Mouse (Mus musculus) forelimb bud, embryonic 11.5 days (tissue): Measurements from ENCODE around the gene Palm2.

Source experiments
- DNase-seq: peaks from one replicate; pipeline ENCODE4 v3.0.0-alpha.2; 2012; ENCODE audit warnings: low read depth, low spot score

Palm2 gene

GRCm38 (mm10) chr4:57670813-57671469 is 236.9 kb downstream of the Palm2 start:
- DNase-seq, result peak; percentile 49

- DNase-seq, result no peak
Measured at GRCm38 (mm10) chr4:57672541-57672940, 238.5 kb downstream of the Palm2 start.

- DNase-seq, result peak; percentile 90
Measured at GRCm38 (mm10) chr4:57672996-57673906, 239.2 kb downstream of the Palm2 start.

DNA sequence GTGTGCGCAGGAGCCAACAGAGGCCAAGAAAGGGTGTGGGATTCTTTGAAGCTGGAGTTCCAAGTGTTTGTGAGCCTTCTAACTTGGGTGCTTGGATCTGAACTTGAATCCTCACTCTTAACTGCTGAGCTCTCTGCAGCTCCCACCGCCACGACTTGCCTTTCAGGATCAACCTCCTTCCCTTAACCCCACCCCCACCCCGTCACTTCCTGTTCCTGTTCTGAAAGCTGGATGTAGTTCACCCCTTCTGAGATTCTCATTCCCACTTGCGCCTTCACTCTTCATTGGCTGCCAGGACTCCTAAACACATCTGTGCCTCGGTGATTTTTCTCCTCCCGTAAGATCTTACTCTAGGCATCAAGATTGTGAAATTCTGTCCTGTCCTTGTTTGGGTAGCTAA is 240.3 kb downstream of the Palm2 start:
- DNase-seq, result no peak

DNA sequence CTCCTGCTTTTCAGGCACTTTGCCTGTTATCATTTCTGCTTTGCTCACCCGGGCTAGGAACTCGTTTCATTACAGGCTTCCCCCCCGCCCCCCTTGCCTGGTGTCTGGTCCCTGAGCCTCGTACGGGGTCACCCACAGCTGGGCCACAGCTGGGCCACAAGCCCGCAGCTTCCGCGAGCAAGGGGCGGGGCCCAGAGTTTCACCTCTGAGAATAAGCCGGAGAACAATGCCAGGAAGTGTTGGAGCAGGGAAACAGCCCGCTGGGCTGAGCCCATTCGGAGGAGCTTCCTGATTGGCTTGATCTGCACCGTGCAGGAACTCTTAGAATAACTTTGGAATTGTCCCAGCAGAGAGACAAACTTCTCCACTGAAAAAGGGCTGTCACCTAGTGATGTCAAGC is 241.3 kb downstream of the Palm2 start:
- peak; percentile 71 for DNase-seq

GRCm38 (mm10) chr4:57677916-57678315 is 243.9 kb downstream of the Palm2 start:
- DNase-seq, result no peak

DNA sequence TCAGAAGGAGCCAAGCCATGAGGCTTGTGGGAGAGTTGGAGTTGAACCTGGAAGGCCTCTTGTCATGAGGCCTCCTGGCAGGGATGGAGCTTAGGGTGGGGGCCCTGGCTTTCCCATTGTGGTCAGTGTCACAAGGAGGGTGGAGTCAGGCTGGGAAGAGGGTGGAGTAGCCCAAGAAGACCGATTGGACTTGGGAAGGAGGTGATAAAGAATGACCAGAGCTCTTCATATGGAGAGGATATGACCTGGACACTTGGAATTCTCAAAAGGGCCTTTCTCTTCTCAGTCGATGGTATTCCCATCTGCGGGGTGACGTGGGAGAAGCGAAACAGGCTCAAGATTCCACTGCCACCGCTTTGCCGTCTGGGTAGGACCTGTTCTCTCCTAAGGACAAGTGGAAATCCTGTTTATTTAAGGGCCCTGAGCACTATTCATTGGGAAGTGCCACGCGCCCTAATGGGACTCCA is 245.0 kb downstream of the Palm2 start:
- no peak for DNase-seq

DNA sequence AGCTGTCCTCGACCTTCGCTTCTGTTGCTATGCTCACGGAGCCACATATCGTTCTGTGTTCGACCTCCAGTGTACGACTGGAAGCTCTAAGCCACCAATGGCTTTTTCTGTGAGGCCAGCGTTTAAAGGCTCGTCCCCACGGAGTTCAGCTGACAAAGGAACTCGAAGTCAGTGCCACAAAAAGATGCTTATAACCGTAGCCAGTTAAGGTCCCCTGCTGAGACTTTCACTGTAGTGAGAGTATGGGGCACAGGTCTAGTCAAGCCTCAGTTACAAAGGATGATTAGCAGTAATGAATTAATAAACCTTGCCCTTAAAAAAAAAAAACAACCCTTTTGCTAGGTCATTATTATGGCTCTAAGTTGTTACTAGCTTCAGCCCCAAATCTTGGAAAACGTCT is 246.1 kb downstream of the Palm2 start:
- no peak for DNase-seq

DNA sequence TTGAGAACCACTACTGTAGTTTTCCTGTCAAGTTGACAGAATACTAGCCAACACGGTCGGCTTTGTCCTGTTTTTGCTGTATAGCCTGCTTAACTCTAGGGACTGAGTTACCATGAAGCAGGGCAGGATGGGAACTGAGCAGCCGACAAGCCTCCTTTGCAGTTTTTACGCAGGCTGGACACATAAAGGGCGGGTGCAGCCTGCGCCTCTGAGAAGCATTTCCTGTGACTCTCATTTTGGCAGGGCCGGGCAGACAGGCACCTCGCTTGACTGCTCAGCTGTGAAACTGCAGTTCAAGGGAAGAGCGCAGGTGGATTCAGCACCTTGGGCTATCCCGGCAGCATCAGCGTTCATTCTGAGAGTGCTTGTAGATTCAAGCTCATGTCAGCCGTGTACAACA is 247.5 kb downstream of the Palm2 start:
- no peak for DNase-seq

GRCm38 (mm10) chr4:57682341-57682740 is 248.3 kb downstream of the Palm2 start:
- no peak for DNase-seq

- DNase-seq, result no peak
Measured at GRCm38 (mm10) chr4:57682944-57683343, 248.9 kb downstream of the Palm2 start.

DNA sequence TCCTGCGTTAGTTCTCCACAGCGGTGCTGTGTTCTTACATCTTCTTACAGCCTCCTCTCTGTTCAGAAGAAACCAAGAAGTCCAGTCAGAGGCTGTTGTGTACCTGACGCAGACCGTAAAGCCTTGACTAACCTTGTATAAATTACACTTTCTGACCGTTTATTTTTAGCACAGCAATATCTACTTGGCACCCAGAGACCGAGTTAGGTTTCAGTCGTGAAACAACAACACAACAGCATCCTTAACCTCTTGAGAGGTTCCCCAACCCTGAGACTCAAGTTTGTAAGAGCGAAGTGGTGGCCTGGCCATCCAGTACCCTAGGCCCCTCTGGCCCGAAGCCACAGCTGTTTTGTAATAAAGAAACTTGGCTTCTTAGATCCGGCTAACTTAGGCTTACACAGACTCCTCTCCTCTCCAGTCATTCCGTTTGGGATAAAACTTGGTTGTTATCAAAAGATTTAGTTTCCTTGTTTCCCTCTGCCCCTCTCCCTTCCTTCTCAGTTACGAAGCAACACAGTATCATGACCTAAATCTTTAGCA is 250.7 kb downstream of the Palm2 start:
- no peak for DNase-seq

DNA sequence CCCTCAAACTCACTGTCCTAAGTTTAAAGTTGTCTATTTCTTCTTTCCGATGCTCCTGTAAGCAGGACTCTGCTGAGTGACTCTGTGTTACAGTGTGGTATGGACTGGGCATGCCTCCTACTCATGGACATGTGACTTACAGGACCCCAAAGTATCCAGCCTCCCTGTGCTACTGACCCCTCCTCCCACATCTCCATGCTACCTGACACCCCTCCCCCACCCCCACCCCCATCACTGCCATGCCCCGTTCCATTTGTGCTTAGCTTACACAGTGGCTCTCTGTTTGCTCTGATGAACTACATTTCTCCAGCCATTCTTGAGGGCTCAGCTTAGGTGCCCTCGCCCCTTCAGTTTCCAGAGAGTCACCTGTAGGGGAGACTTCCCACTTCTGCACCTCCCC is 252.7 kb downstream of the Palm2 start:
- no peak for DNase-seq

- no peak for DNase-seq
Measured at GRCm38 (mm10) chr4:57687583-57687982, 253.5 kb downstream of the Palm2 start.

GRCm38 (mm10) chr4:57688131-57688530 is 254.1 kb downstream of the Palm2 start:
- no peak for DNase-seq

DNA sequence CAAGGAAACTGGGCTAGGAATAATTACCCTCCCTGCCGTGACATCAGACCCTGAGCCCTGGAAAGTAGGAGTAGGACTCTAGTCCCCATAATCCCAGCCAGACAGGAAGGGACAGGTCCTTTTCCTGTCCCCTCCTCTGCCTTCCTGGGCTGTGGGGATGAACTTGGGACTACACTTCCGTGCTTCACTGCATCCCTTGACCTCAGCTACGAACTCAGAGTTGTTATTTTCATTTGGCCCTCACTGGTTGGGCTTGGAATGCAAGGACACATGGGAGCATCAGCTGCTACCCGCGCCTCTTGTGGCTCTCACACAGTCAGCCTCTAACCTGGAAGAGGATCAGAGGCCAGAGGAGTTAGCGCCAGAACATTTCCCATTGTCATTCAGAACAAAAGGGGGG is 256.0 kb downstream of the Palm2 start:
- no peak for DNase-seq

DNA sequence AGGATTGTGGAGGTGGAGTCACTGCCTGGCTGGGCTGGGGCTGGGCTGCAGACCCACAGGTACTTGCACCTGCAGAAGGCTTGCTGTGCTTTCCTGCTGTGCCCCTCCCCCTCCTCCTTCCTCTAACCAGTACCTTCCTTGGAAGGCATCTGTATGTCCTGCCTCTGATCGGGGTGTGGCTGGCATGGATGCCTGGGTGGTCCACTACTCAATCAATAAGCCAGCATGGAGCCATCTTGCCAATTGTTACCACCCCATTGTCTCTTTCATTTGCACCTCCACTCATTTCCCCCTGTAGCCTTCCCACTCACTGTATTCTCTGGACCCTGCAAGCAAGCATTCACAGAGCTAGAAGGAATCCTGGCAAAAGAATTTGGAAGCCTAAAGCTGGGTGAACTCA is 256.8 kb downstream of the Palm2 start:
- no peak for DNase-seq

- no peak for DNase-seq
Measured at GRCm38 (mm10) chr4:57694356-57695136, 260.5 kb downstream of the Palm2 start.

DNA sequence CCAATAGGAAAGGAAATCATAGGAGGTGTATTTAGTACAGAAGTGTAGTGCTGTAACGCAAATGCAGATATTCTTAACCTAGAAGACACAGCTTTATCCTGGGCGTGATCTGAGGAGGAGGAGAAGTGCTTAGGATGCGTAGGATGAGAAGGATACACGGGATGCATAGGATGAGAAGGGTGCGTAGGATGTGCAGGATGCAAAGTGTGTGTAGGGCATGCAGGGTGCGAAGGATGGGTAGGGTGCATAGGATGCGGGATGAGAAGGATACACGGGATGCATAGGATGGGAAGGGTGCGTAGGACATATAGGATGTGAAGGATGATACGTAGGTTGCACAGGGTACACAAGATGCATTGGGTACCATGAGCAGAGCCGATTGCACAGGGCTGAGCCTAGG is 262.9 kb downstream of the Palm2 start:
- DNase-seq, result no peak

- no peak for DNase-seq
Measured at GRCm38 (mm10) chr4:57697918-57698611, 264.0 kb downstream of the Palm2 start.

GRCm38 (mm10) chr4:57701576-57701975 is 267.5 kb downstream of the Palm2 start:
- no peak for DNase-seq
